34 mouse cellular contexts compared by ENCODE assay signal in genomic region chr8:110008995-110009446, GRCm38 (mm10). TPM values are rescaled to one million over a fixed set of nuclear protein-coding genes. Genes with fewer than 3 reads are reported as not detected.
DNase-seq lines count a peak whose midpoint lies in the region; ATAC-seq and TF ChIP-seq lines count a peak whose summit lies in the region.
"Had no signal": no experiment of that assay in that cellular context is flagged by ENCODE, and none has a peak within 500 bp of the region (broad histone marks: within the 10 kb centered on the region; RNA-seq: fewer than 3 reads in every experiment).

No protein-coding gene starts in this region.

- TF ChIP-seq EP300 in CH12.LX (IDR thresholded peaks at IDR 0.05; ENCODE audit: low read length) (no peak), ES-Bruce4 (IDR thresholded peaks at IDR 0.05; ENCODE audit: insufficient read depth, low read depth, low read length) (no peak), MEL (IDR thresholded peaks at IDR 0.05; ENCODE audit: low read depth in 1 of 2, low read length in 2 of 2) (no peak)

- TF ChIP-seq POLR2A in CH12.LX (IDR thresholded peaks at IDR 0.05; ENCODE audit: low read depth, low read length) (no peak), ES-Bruce4 (IDR thresholded peaks at IDR 0.05; ENCODE audit: insufficient read depth, low read length) (no peak), MEL (IDR thresholded peaks at IDR 0.05; ENCODE audit: control insufficient read depth in 1 of 2, insufficient read depth in 1 of 2, low read depth in 1 of 2, low read length in 2 of 2, poor library complexity in 1 of 2) (no peak)

- H3K4me1 ChIP-seq in CH12.LX (ENCODE audit: control insufficient read depth in 1 of 2, insufficient read depth in 2 of 2) (peaks cover 3% of the 10 kb centered on the region in 2 experiments; a peak in 3 of 4 replicates), ES-Bruce4 (ENCODE audit: control insufficient read depth, insufficient read depth, low read length) (peaks cover 8% of the 10 kb centered on the region), MEL (ENCODE audit: control insufficient read depth in 1 of 2, insufficient read depth in 2 of 2, low read length in 2 of 2) (peaks cover 0 to 5% of the 10 kb centered on the region in 2 experiments; a peak in 1 of 4 replicates)
- H3K4me1 ChIP-seq in midbrain, embryonic 16.5 days (ENCODE audit: control insufficient read depth, insufficient read depth, low read length), result peaks cover 7% of the 10 kb centered on the region
- H3K4me1 ChIP-seq: heart, embryonic 12.5 days; heart, embryonic 15.5 days had no signal

- TF ChIP-seq RAD21 in CH12.LX (IDR thresholded peaks at IDR 0.05; ENCODE audit: low read depth, low read length), result no peak
- no peak for TF ChIP-seq RAD21 in MEL (IDR thresholded peaks at IDR 0.05; ENCODE audit: low read depth, low read length)

- H3K4me2 ChIP-seq in CH12.LX (ENCODE audit: insufficient read depth, low read depth, poor library complexity, severe bottlenecking), result no peak overlapping the region
- H3K4me2 ChIP-seq in midbrain, embryonic 16.5 days (ENCODE audit: low read length), result no peak overlapping the region
- H3K4me2 ChIP-seq: forebrain, embryonic 13.5 days; heart, embryonic 12.5 days; heart, embryonic 15.5 days; hindbrain, embryonic 13.5 days; intestine, embryonic 15.5 days had no signal

- H3K36me3 ChIP-seq in CH12.LX (replicated peaks in 1 of 2; ENCODE audit: control insufficient read depth in 1 of 2, insufficient read depth in 1 of 2, low read length in 1 of 2) (no peaks in the 10 kb centered on the region), ES-Bruce4 (ENCODE audit: control insufficient read depth, insufficient read depth, low read length, poor library complexity, severe bottlenecking) (no peaks in the 10 kb centered on the region), MEL (ENCODE audit: control insufficient read depth in 1 of 2, insufficient read depth in 2 of 2, low read length in 2 of 2) (no peaks in the 10 kb centered on the region)
- H3K36me3 ChIP-seq in midbrain, embryonic 16.5 days (ENCODE audit: control insufficient read depth, insufficient read depth, low read length), result no peaks in the 10 kb centered on the region
- H3K36me3 ChIP-seq: forebrain, embryonic 10.5 days; heart, embryonic 12.5 days; heart, embryonic 15.5 days; hindbrain, embryonic 10.5 days; hindbrain, embryonic 13.5 days; intestine, embryonic 15.5 days had no signal

- H3K9me3 ChIP-seq in CH12.LX (replicated peaks; ENCODE audit: low read length), result no peaks in the 10 kb centered on the region
- no peaks in the 10 kb centered on the region for H3K9me3 ChIP-seq in ES-Bruce4 (replicated peaks; ENCODE audit: control insufficient read depth, insufficient read depth, low read length, poor library complexity, severe bottlenecking)
- H3K9me3 ChIP-seq in MEL (replicated peaks; ENCODE audit: insufficient read depth, low read length), result no peaks in the 10 kb centered on the region
- no peaks in the 10 kb centered on the region for H3K9me3 ChIP-seq in midbrain, embryonic 16.5 days (replicated peaks; ENCODE audit: control insufficient read depth, low read length, poor library complexity, severe bottlenecking)
- H3K9me3 ChIP-seq: forebrain, embryonic 10.5 days; forebrain, embryonic 13.5 days; heart, embryonic 12.5 days; heart, embryonic 15.5 days; hindbrain, embryonic 10.5 days; hindbrain, embryonic 13.5 days; intestine, embryonic 15.5 days had no signal

- 73% methylated on average over 8 of the region's 8 CpGs for WGBS in midbrain, embryonic 16.5 days

- in situ Hi-C loops in CH12.LX (cut with MboI; ENCODE audit: low pct_ligation_motif_present, low pct_unique_long_range_greater_than_20kb, low sequenced_read_pairs), result loop anchor here (10.0 kb wide), 1 partner anchor 154 kb away; no protein-coding TSS in a partner anchor

- dilution Hi-C loops in CH12.LX (cut with MboI; ENCODE audit: extremely low pct_ligation_motif_present, extremely low pct_unique_long_range_greater_than_20kb, low sequenced_read_pairs), result no loop called here

- intact Hi-C loops in gastrocnemius, postnatal 14 days (cut with DNase I; ENCODE audit: low total_unique reads), result loop anchor here (5.0 kb wide), 2 partner anchors 37 to 63 kb away; no protein-coding TSS in a partner anchor
- intact Hi-C loops in left cerebral cortex, adult 2 months (cut with DNase I), result no loop called here
- intact Hi-C loops in heart, postnatal 14 days (cut with DNase I), result no loop called here

- DNase-seq in CH12.LX (ENCODE audit: extremely low read depth) (no peak), MEL (ENCODE audit: low read depth, low spot score) (no peak)
- no peak for DNase-seq in gastrocnemius, postnatal 14 days
- DNase-seq in left cerebral cortex, adult 2 months (ENCODE audit: extremely low spot score in 1 of 2, low spot score in 2 of 2), result no peak
- no peak for DNase-seq in heart, postnatal 14 days
- DNase-seq: adrenal gland, postnatal 10 days; adrenal gland, postnatal 36 days; B cell, adult 2 months; cerebellum, adult 18-20 months; cerebellum, adult 9-11 months; cerebellum, postnatal 36 days; gastrocnemius, postnatal 10 days; heart, adult 18-20 months; heart, postnatal 10 days; kidney, adult 11 months; kidney, adult 8-10 months had no signal

- no peaks in the 10 kb centered on the region for H3K79me2 ChIP-seq in CH12.LX (replicated peaks; ENCODE audit: control insufficient read depth, extremely low read depth, insufficient read depth, poor library complexity, severe bottlenecking)
- H3K79me2 ChIP-seq in MEL (ENCODE audit: control insufficient read depth, insufficient read depth, low read length, poor library complexity), result no peaks in the 10 kb centered on the region

- peak; percentile 39; the same call in 1 of the 2 replicates for ATAC-seq in common myeloid progenitor, adult 5-6 weeks (replicated peaks; ENCODE audit: low read depth, poor library complexity, severe bottlenecking)
- no peak for ATAC-seq in midbrain, embryonic 16.5 days
- ATAC-seq: activated CD4-positive, CD25-positive, alpha-beta regulatory T cell, adult 4 months; forebrain, embryonic 13.5 days; forebrain, embryonic 16.5 days; hindbrain, embryonic 16.5 days; Patski had no signal

- TF ChIP-seq CTCF in CH12.LX (conservative IDR thresholded peaks at IDR 0.05 in 1 of 2, IDR thresholded peaks at IDR 0.05 in 1 of 2; ENCODE audit: low read depth in 2 of 2, low read length in 2 of 2), result no peak
- no peak for TF ChIP-seq CTCF in ES-Bruce4 (IDR thresholded peaks at IDR 0.05; ENCODE audit: low read depth, low read length)
- TF ChIP-seq CTCF in MEL (IDR thresholded peaks at IDR 0.05 in 2 of 3, conservative IDR thresholded peaks at IDR 0.05 in 1 of 3; ENCODE audit: control insufficient read depth in 1 of 3, insufficient read depth in 1 of 3, low read depth in 2 of 3, low read length in 3 of 3, poor library complexity in 1 of 3, severe bottlenecking in 1 of 3), result no peak
- no peak for TF ChIP-seq CTCF in left cerebral cortex, adult 2 months (IDR thresholded peaks at IDR 0.05)

- H3K9ac ChIP-seq in CH12.LX (ENCODE audit: insufficient read depth, low read depth) (no peak overlapping the region), ES-Bruce4 (ENCODE audit: low read depth, poor library complexity, severe bottlenecking) (peak overlapping the region; percentile 88), MEL (ENCODE audit: control insufficient read depth, low read depth, low read length, poor library complexity, severe bottlenecking) (no peak overlapping the region)
- no peak overlapping the region for H3K9ac ChIP-seq in midbrain, embryonic 16.5 days (ENCODE audit: low read depth, low read length)
- H3K9ac ChIP-seq: forebrain, embryonic 13.5 days; heart, embryonic 12.5 days; heart, embryonic 15.5 days; hindbrain, embryonic 13.5 days; intestine, embryonic 15.5 days had no signal

- no peak overlapping the region for H3K27ac ChIP-seq in CH12.LX (ENCODE audit: insufficient read depth, low read depth)
- H3K27ac ChIP-seq in ES-Bruce4 (ENCODE audit: insufficient read depth, low read length), result peak overlapping the region; percentile 74
- H3K27ac ChIP-seq in MEL (ENCODE audit: control insufficient read depth, low read depth, low read length), result no peak overlapping the region
- no peak overlapping the region for H3K27ac ChIP-seq in left cerebral cortex, adult 2 months
- no peak overlapping the region for H3K27ac ChIP-seq in midbrain, embryonic 16.5 days (ENCODE audit: low read length)
- H3K27ac ChIP-seq: forebrain, embryonic 10.5 days; forebrain, embryonic 13.5 days; heart, embryonic 15.5 days; hindbrain, embryonic 10.5 days; hindbrain, embryonic 13.5 days; intestine, embryonic 15.5 days had no signal

- H3K27me3 ChIP-seq in CH12.LX (replicated peaks) (peaks cover 2% of the 10 kb centered on the region), ES-Bruce4 (ENCODE audit: control insufficient read depth, insufficient read depth, low read length, poor library complexity, severe bottlenecking) (no peaks in the 10 kb centered on the region), MEL (ENCODE audit: control insufficient read depth in 1 of 2, insufficient read depth in 2 of 2, low read length in 2 of 2) (no peaks in the 10 kb centered on the region; a peak in 1 of 4 replicates)
- no peaks in the 10 kb centered on the region for H3K27me3 ChIP-seq in midbrain, embryonic 16.5 days (ENCODE audit: control insufficient read depth, insufficient read depth, low read depth, low read length)
- H3K27me3 ChIP-seq: forebrain, embryonic 13.5 days; heart, embryonic 15.5 days; intestine, embryonic 15.5 days had no signal

- no peak overlapping the region for H3K4me3 ChIP-seq in CH12.LX (replicated peaks in 1 of 3; ENCODE audit: low read depth in 2 of 3, low read length in 2 of 3, poor library complexity in 1 of 3)
- H3K4me3 ChIP-seq in ES-Bruce4 (ENCODE audit: low read depth, low read length), result 0 out of 2 replicates have a peak overlapping the region, but pooled peaks have one; percentile 14
- no peak overlapping the region for H3K4me3 ChIP-seq in MEL (ENCODE audit: control insufficient read depth in 1 of 2, insufficient read depth in 1 of 2, low read depth in 2 of 2, low read length in 2 of 2)
- no peak overlapping the region for H3K4me3 ChIP-seq in left cerebral cortex, adult 2 months
- H3K4me3 ChIP-seq in midbrain, embryonic 16.5 days (ENCODE audit: low read depth, low read length), result no peak overlapping the region
- H3K4me3 ChIP-seq: forebrain, embryonic 10.5 days; forebrain, embryonic 13.5 days; heart, embryonic 12.5 days; heart, embryonic 15.5 days; hindbrain, embryonic 10.5 days; hindbrain, embryonic 13.5 days; intestine, embryonic 15.5 days had no signal

RNA-seq across cellular contexts. Expression of gene Tat, which starts 18.8 kb away (rescaled TPM):
- total RNA-seq in CH12.LX (2012; rRNA removed) (not detected in 2 replicates), CH12.LX (2014; rRNA removed) (not detected in 2 replicates), MEL (2012; rRNA removed) (not detected in 2 replicates)
- polyA plus RNA-seq in CH12.LX (2012; ENCODE audit: insufficient read length, low read depth) (not detected in 2 replicates), ES-Bruce4 (2011; ENCODE audit: insufficient read depth, insufficient read length, low read depth, missing spikeins) (not detected in 2 replicates), MEL (2012; ENCODE audit: insufficient read depth in 1 of 2, insufficient read length in 2 of 2, low read depth in 1 of 2, low replicate concordance in 2 of 2, missing spikeins in 1 of 2) (not detected)
- not detected in 2 replicates for total RNA-seq in common myeloid progenitor, adult 5-6 weeks (2017)
- total RNA-seq in gastrocnemius, postnatal 14 days (2021), result not detected
- not detected for total RNA-seq in left cerebral cortex, adult 2 months (2021)
- polyA plus RNA-seq in midbrain, embryonic 16.5 days (2015; fragmentation: Nextera tagmentation; extraction: Ambion mirVana), result not detected in 2 replicates
- 1 to 10 TPM; 1.3 to 1.6 TPM for total RNA-seq in heart, postnatal 14 days (2021)
- total RNA-seq: gastrocnemius, postnatal 10 days had no signal
- polyA plus RNA-seq: activated CD4-positive, CD25-positive, alpha-beta regulatory T cell, adult 4 months; embryonic facial prominence, embryonic 11.5 days; forebrain, embryonic 10.5 days; forebrain, embryonic 13.5 days; forebrain, embryonic 16.5 days; hindbrain, embryonic 10.5 days; hindbrain, embryonic 13.5 days; hindbrain, embryonic 16.5 days; intestine, embryonic 15.5 days had no signal

RNA-seq across cellular contexts. Expression of gene Chst4, which starts 30.5 kb away (rescaled TPM):
- total RNA-seq in CH12.LX (2012; rRNA removed) (not detected in 2 replicates), CH12.LX (2014; rRNA removed) (not detected in 2 replicates), MEL (2012; rRNA removed) (not detected in 2 replicates)
- polyA plus RNA-seq in CH12.LX (2012; ENCODE audit: insufficient read length, low read depth) (not detected in 2 replicates), ES-Bruce4 (2011; ENCODE audit: insufficient read depth, insufficient read length, low read depth, missing spikeins) (not detected in 2 replicates), MEL (2012; ENCODE audit: insufficient read depth in 1 of 2, insufficient read length in 2 of 2, low read depth in 1 of 2, low replicate concordance in 2 of 2, missing spikeins in 1 of 2) (not detected)
- total RNA-seq in common myeloid progenitor, adult 5-6 weeks (2017), result not detected in 2 replicates
- total RNA-seq in gastrocnemius, postnatal 14 days (2021), result not detected
- under 1 TPM in 1 of 2 experiments, not detected in 1; 0.40 TPM for total RNA-seq in left cerebral cortex, adult 2 months (2021)
- not detected in 2 replicates for polyA plus RNA-seq in midbrain, embryonic 16.5 days (2015; fragmentation: Nextera tagmentation; extraction: Ambion mirVana)
- 1 to 10 TPM; 4.4 to 5.4 TPM for total RNA-seq in heart, postnatal 14 days (2021)
- total RNA-seq: gastrocnemius, adult 18-20 months; gastrocnemius, postnatal 10 days; gastrocnemius, postnatal 4 days had no signal
- polyA plus RNA-seq: activated CD4-positive, CD25-positive, alpha-beta regulatory T cell, adult 4 months; embryonic facial prominence, embryonic 11.5 days; embryonic facial prominence, embryonic 14.5 days; forebrain, embryonic 10.5 days; forebrain, embryonic 13.5 days; forebrain, embryonic 16.5 days; hindbrain, embryonic 10.5 days; hindbrain, embryonic 13.5 days; hindbrain, embryonic 16.5 days; Patski had no signal

RNA-seq across cellular contexts. Expression of gene Marveld3, which starts 47.0 kb away (rescaled TPM):
- total RNA-seq in CH12.LX (2012; rRNA removed) (not detected in 2 replicates), CH12.LX (2014; rRNA removed) (not detected in 2 replicates), MEL (2012; rRNA removed) (not detected in 2 replicates)
- polyA plus RNA-seq in CH12.LX (2012; ENCODE audit: insufficient read length, low read depth) (not detected in 2 replicates), ES-Bruce4 (2011; ENCODE audit: insufficient read depth, insufficient read length, low read depth, missing spikeins) (6.4 and 9.3 TPM in 2 replicates), MEL (2012; ENCODE audit: insufficient read depth in 1 of 2, insufficient read length in 2 of 2, low read depth in 1 of 2, low replicate concordance in 2 of 2, missing spikeins in 1 of 2) (not detected)
- not detected in 2 replicates for total RNA-seq in common myeloid progenitor, adult 5-6 weeks (2017)
- under 1 TPM in 1 of 2 experiments, not detected in 1; 0.43 TPM for total RNA-seq in gastrocnemius, postnatal 14 days (2021)
- total RNA-seq in left cerebral cortex, adult 2 months (2021), result under 1 TPM; 0.23 to 0.81 TPM
- polyA plus RNA-seq in midbrain, embryonic 16.5 days (2015; fragmentation: Nextera tagmentation; extraction: Ambion mirVana), result 2.2 and 2.4 TPM in 2 replicates
- under 1 TPM; 0.29 to 0.31 TPM for total RNA-seq in heart, postnatal 14 days (2021)
- total RNA-seq: gastrocnemius, adult 18-20 months had no signal
- polyA plus RNA-seq: activated CD4-positive, CD25-positive, alpha-beta regulatory T cell, adult 4 months had no signal

Comparison
In these comparisons a context has a peak if more than half of its experiments do, and no peak if none do; other contexts are left out.
1. Of the 35 proteins assayed by ChIP-seq in both MEL and CH12.LX: peak only in MEL: none; only in CH12.LX: BHLHE40; in both: MAFK; in neither: 33.